Mouse (Mus musculus) MEL (cell line): Measurements from ENCODE around the gene Vps53. TPM values are rescaled to one million over a fixed set of nuclear protein-coding genes. Genes with fewer than 3 reads are reported as not detected.

ENCODE experiments used
- DNase-seq: peaks from one replicate; pipeline ENCODE4 v3.0.0; 2011; ENCODE audit warnings: low read depth, low spot score
- H3K27ac ChIP-seq: 2 replicates; pipeline ENCODE4 v1.5.1; 2012; ENCODE audit warnings: low read depth, mild to moderate bottlenecking, control low read depth, low read length, moderate library complexity; ENCODE audit not compliant: control insufficient read depth
- H3K27me3 ChIP-seq, 2 experiments: fragments of 150-350 bp in 1 of 2; sonication (generic) in 1 of 2; 2 replicates each; pipeline ENCODE4 v1.6.1; 2012; ENCODE audit warnings: low read length in 2 of 2, mild to moderate bottlenecking in 2 of 2, improper control_type of control experiment in 1 of 2, moderate library complexity in 1 of 2; ENCODE audit not compliant: insufficient read depth in 2 of 2, control insufficient read depth in 1 of 2
- H3K36me3 ChIP-seq, 2 experiments: 2 replicates each; pipeline ENCODE4 v1.6.1; 2012 to 2014; ENCODE audit warnings: low read length in 2 of 2, improper control_type of control experiment in 1 of 2, inconsistent platforms in 1 of 2, mild to moderate bottlenecking in 1 of 2; ENCODE audit not compliant: insufficient read depth in 2 of 2, control insufficient read depth in 1 of 2
- H3K4me1 ChIP-seq, 2 experiments: fragments of 150-350 bp in 1 of 2; sonication (generic) in 1 of 2; 2 replicates each; pipeline ENCODE4 v1.6.1; 2012; ENCODE audit warnings: low read length in 2 of 2, improper control_type of control experiment in 1 of 2, mild to moderate bottlenecking in 1 of 2; ENCODE audit not compliant: insufficient read depth in 2 of 2, control insufficient read depth in 1 of 2
- H3K4me3 ChIP-seq, 2 experiments: fragments of 150-350 bp in 1 of 2; sonication (generic) in 1 of 2; 2 replicates each; pipeline ENCODE4 v1.5.1; 2012; ENCODE audit warnings: low read depth in 2 of 2, low read length in 2 of 2, mild to moderate bottlenecking in 2 of 2, moderate library complexity in 2 of 2, control low read depth in 1 of 2, improper control_type of control experiment in 1 of 2; ENCODE audit not compliant: control insufficient read depth in 1 of 2, insufficient read depth in 1 of 2
- H3K79me2 ChIP-seq: 2 replicates; pipeline ENCODE4 v1.6.1; 2012; ENCODE audit warnings: mild to moderate bottlenecking, low read length, moderate library complexity; ENCODE audit not compliant: control insufficient read depth, poor library complexity, insufficient read depth
- H3K9ac ChIP-seq: 2 replicates; pipeline ENCODE4 v1.6.1; 2012; ENCODE audit warnings: low read depth, mild to moderate bottlenecking, control low read depth, low read length, moderate library complexity; ENCODE audit not compliant: control insufficient read depth, poor library complexity, severe bottlenecking
- H3K9me3 ChIP-seq: fragments of 150-350 bp; sonication (generic); replicated peaks from 2 replicates; pipeline ENCODE4 v1.6.1; 2012; ENCODE audit warnings: mild to moderate bottlenecking, low read length, improper control_type of control experiment, moderate library complexity; ENCODE audit not compliant: insufficient read depth
- CHD2 ChIP-seq: IDR thresholded peaks from 2 replicates; pipeline ENCODE4 v1.6.1; 2011; ENCODE audit warnings: low read length, improper control_type of control experiment
- EP300 ChIP-seq, 2 experiments: IDR thresholded peaks; 2 replicates each; pipeline ENCODE4 v1.6.1; 2011; ENCODE audit warnings: improper control_type of control experiment in 2 of 2, low read length in 2 of 2, low read depth in 1 of 2, mild to moderate bottlenecking in 1 of 2
- ETS1 ChIP-seq: IDR thresholded peaks from 2 replicates; pipeline ENCODE4 v1.6.1; 2012; ENCODE audit warnings: low read depth, mild to moderate bottlenecking, inconsistent platforms, low read length, improper control_type of control experiment, moderate library complexity
- GABPA ChIP-seq: IDR thresholded peaks from 2 replicates; pipeline ENCODE4 v1.6.1; 2012; ENCODE audit warnings: low read depth, mild to moderate bottlenecking, inconsistent platforms, low read length, improper control_type of control experiment, moderate library complexity
- GATA1 ChIP-seq: IDR thresholded peaks from 2 replicates; pipeline ENCODE4 v1.6.1; 2011; ENCODE audit warnings: low read depth, low read length, improper control_type of control experiment
- MAFK ChIP-seq: IDR thresholded peaks from 2 replicates; pipeline ENCODE4 v1.6.1; 2011; ENCODE audit warnings: low read depth, mild to moderate bottlenecking, low read length, improper control_type of control experiment, borderline replicate concordance
- MXI1 ChIP-seq: IDR thresholded peaks from 2 replicates; pipeline ENCODE4 v1.6.1; 2011; ENCODE audit warnings: mild to moderate bottlenecking, low read depth, low read length, improper control_type of control experiment
- RCOR1 ChIP-seq: IDR thresholded peaks from 2 replicates; pipeline ENCODE4 v1.6.1; 2012; ENCODE audit warnings: low read depth, mild to moderate bottlenecking, inconsistent platforms, low read length, improper control_type of control experiment
- SIN3A ChIP-seq: IDR thresholded peaks from 2 replicates; pipeline ENCODE4 v1.6.1; 2012; ENCODE audit warnings: low read length, improper control_type of control experiment, inconsistent platforms
- TAL1 ChIP-seq: IDR thresholded peaks from 2 replicates; pipeline ENCODE4 v1.6.1; 2012; ENCODE audit warnings: mild to moderate bottlenecking, inconsistent platforms, low read length, moderate library complexity, mixed read lengths
- TCF12 ChIP-seq: IDR thresholded peaks from 2 replicates; pipeline ENCODE4 v1.6.1; 2014; ENCODE audit warnings: low read depth, mild to moderate bottlenecking, inconsistent platforms, low read length, improper control_type of control experiment, moderate library complexity
- UBTF ChIP-seq: IDR thresholded peaks from 2 replicates; pipeline ENCODE4 v1.6.1; 2012; ENCODE audit warnings: low read depth, mild to moderate bottlenecking, inconsistent platforms, low read length, improper control_type of control experiment, moderate library complexity, borderline replicate concordance; ENCODE audit not compliant: insufficient read depth
- USF2 ChIP-seq, 2 experiments: IDR thresholded peaks; 2 replicates each; pipeline ENCODE4 v1.6.1; 2011 to 2012; ENCODE audit warnings: improper control_type of control experiment in 2 of 2, low read length in 2 of 2, borderline replicate concordance in 1 of 2, inconsistent platforms in 1 of 2, low read depth in 1 of 2, mild to moderate bottlenecking in 1 of 2; ENCODE audit not compliant: insufficient read depth in 1 of 2
- ZC3H11A ChIP-seq: IDR thresholded peaks from 2 replicates; pipeline ENCODE4 v1.6.1; 2012; ENCODE audit warnings: low read depth, mild to moderate bottlenecking, inconsistent platforms, low read length, improper control_type of control experiment
- ZMIZ1 ChIP-seq: IDR thresholded peaks from 2 replicates; pipeline ENCODE4 v1.6.1; 2012; ENCODE audit warnings: low read depth, mild to moderate bottlenecking, inconsistent platforms, low read length, improper control_type of control experiment, moderate library complexity
- ZNF384 ChIP-seq: IDR thresholded peaks from 2 replicates; pipeline ENCODE4 v1.6.1; 2012; ENCODE audit warnings: low read depth, mild to moderate bottlenecking, inconsistent platforms, low read length, improper control_type of control experiment
- polyA plus RNA-seq, 2 experiments: library from polyadenylated mRNA; stranded (reverse) in 1 of 2; unstranded in 1 of 2; fragments of >175 nt in 1 of 2; fragments of >200 nt in 1 of 2; gene quantifications; 2 replicates each; pipeline versions ENCODE4 v1.2.1 to v1.2.4; 2012; ENCODE audit warnings: low replicate concordance in 2 of 2, low read depth in 1 of 2; ENCODE audit not compliant: insufficient read length in 2 of 2, insufficient read depth in 1 of 2, missing spikeins in 1 of 2
- total RNA-seq: library from RNA; depleted of rRNA; stranded (reverse); fragments of 300-350 nt; gene quantifications from 2 replicates; pipeline ENCODE4 v1.2.3, GENCODE M21; 2012

The Vps53 gene
- total and polyA plus RNA-seq, 3 experiments = 38.4 to 50.4 TPM; not detected in 1

- Histone ChIP-seq H3K9me3 (no peaks in the 10 kb centered on the region), H3K9ac (no peak overlapping the region), H3K4me1 (peaks cover 4 to 26% of the 10 kb centered on the region in 2 experiments), H3K27me3 (no peaks in the 10 kb centered on the region)
- TF ChIP-seq GABPA (peak; percentile 52; the same call in 1 of the 2 replicates), GATA1 (peak; percentile 71), ZNF384 (peak; percentile 69; the same call in 1 of the 2 replicates), MXI1 (no peak), RCOR1 (peak; percentile 77), USF2 (IDR thresholded peaks at IDR 0.05; ENCODE audit: borderline replicate concordance in 1 of 2, insufficient read depth in 1 of 2, low read depth in 1 of 2, low read length in 2 of 2) (no peak), TAL1 (peak; percentile 65), SIN3A (no peak), TCF12 (peak; percentile 67), ETS1 (peak; percentile 22; the same call in 1 of the 2 replicates), ZC3H11A (no peak), MAFK (peak; percentile 58; the same call in 1 of the 2 replicates), EP300 (IDR thresholded peaks at IDR 0.05; ENCODE audit: low read depth in 1 of 2, low read length in 2 of 2) (peak; percentile 73)
- TF ChIP-seq, all 39 proteins: peak for 9
- Histone ChIP-seq H3K36me3 (peaks cover 0 to 13% of the 10 kb centered on the region in 2 experiments; a peak in 2 of 4 replicates), H3K27ac (no peak overlapping the region), H3K79me2 (no peaks in the 10 kb centered on the region), H3K4me3 (no peak overlapping the region)
- peak; percentile 83 for DNase-seq
Observed at GRCm38 (mm10) chr11:76015814-76016213, 163.6 kb downstream of the Vps53 start.

GRCm38 (mm10) chr11:76015251-76015650, 164.2 kb downstream of the Vps53 start:
- Histone ChIP-seq H3K9me3 (no peaks in the 10 kb centered on the region), H3K4me3 (no peak overlapping the region), H3K27ac (no peak overlapping the region), H3K79me2 (no peaks in the 10 kb centered on the region), H3K36me3 (peaks cover 0 to 17% of the 10 kb centered on the region in 2 experiments; a peak in 2 of 4 replicates), H3K4me1 (peaks cover 6 to 31% of the 10 kb centered on the region in 2 experiments), H3K9ac (no peak overlapping the region), H3K27me3 (no peaks in the 10 kb centered on the region)
- TF ChIP-seq CHD2 (no peak), ZMIZ1 (no peak), UBTF (no peak)
- no peak for DNase-seq
